ENCODE assay signal across 18 mouse cellular contexts in the genomic region with DNA sequence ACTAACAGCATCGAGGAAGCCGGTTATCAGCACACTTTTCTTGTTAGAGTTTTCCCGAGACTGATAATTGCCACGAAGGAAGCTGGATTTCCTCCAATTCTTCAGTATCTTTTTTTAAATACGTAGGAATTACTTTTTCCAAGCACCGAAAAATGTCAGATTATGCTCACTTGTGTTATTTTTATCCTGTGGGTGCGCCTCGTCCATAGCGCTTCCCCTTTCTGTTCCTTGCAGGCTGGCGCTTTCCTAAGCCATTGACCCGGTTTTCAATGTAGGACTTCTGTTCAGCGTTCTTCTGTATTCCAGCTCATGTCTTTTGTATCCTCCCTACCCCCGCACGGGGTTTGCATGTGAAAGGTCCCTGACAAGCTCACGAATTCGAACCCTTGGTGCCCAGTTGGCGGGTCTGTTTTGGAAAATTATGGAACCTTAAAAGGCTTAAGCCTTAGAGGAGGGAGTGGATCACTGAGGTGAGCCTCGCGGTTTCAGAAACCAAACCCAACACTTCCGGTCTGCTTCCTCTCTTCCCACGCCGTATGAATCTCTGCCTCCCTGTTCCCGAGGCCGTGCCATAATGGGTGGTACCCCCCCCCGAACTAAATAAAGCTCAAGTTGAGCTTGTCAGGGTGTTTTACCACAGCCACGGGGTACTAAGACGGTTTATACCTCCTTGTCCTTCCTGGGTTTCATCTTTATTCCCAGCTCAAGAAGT.
DNase-seq lines count a peak whose midpoint lies in the region; ATAC-seq and TF ChIP-seq lines count a peak whose summit lies in the region.
"Had no signal": no experiment of that assay in that cellular context is flagged by ENCODE, and none has a peak within 500 bp of the region (broad histone marks: within the 10 kb centered on the region; RNA-seq: fewer than 3 reads in every experiment).

No protein-coding gene starts in this region.

- no peak overlapping the region for H3K9ac ChIP-seq in heart, embryonic 12.5 days
- H3K9ac ChIP-seq in forebrain, postnatal 0 days: no peak overlapping the region
- H3K9ac ChIP-seq: embryonic facial prominence, embryonic 13.5 days; liver, embryonic 13.5 days; midbrain, embryonic 15.5 days had no signal

- no peak for TF ChIP-seq CTCF in left cerebral cortex, adult 2 months (IDR thresholded peaks at IDR 0.05)
- no peak for TF ChIP-seq CTCF in forebrain, postnatal 0 days (IDR thresholded peaks at IDR 0.05; ENCODE audit: low read depth)
- no peak for TF ChIP-seq CTCF in cerebellum, adult 2 months (IDR thresholded peaks at IDR 0.05; ENCODE audit: borderline replicate concordance, insufficient read depth, low read depth, low read length)

- no peak overlapping the region for H3K27ac ChIP-seq in left cerebral cortex, adult 2 months
- no peak overlapping the region for H3K27ac ChIP-seq in heart, embryonic 12.5 days (ENCODE audit: poor library complexity, severe bottlenecking)
- no peak overlapping the region for H3K27ac ChIP-seq in forebrain, postnatal 0 days (ENCODE audit: low read depth, low read length)
- H3K27ac ChIP-seq in cerebellum, adult 2 months (ENCODE audit: insufficient read depth, low read length): no peak overlapping the region
- H3K27ac ChIP-seq: embryonic facial prominence, embryonic 13.5 days; forebrain, embryonic 10.5 days; liver, embryonic 13.5 days; midbrain, embryonic 15.5 days had no signal

- TF ChIP-seq POLR2A in cerebellum, adult 2 months (IDR thresholded peaks at IDR 0.05; ENCODE audit: borderline replicate concordance, insufficient read depth, low read length): no peak

- H3K4me3 ChIP-seq in left cerebral cortex, adult 2 months: peak overlapping the region; percentile 7; the same call in 1 of the 2 replicates
- no peak overlapping the region for H3K4me3 ChIP-seq in heart, embryonic 12.5 days
- no peak overlapping the region for H3K4me3 ChIP-seq in forebrain, postnatal 0 days (ENCODE audit: low read depth, low read length)
- no peak overlapping the region for H3K4me3 ChIP-seq in cerebellum, adult 2 months (replicated peaks; ENCODE audit: insufficient read depth, low read depth, low read length)
- H3K4me3 ChIP-seq: embryonic facial prominence, embryonic 13.5 days; forebrain, embryonic 10.5 days; liver, embryonic 13.5 days; midbrain, embryonic 15.5 days had no signal

- H3K36me3 ChIP-seq in heart, embryonic 12.5 days: no peaks in the 10 kb centered on the region
- no peaks in the 10 kb centered on the region for H3K36me3 ChIP-seq in forebrain, postnatal 0 days (ENCODE audit: insufficient read depth)
- H3K36me3 ChIP-seq: embryonic facial prominence, embryonic 13.5 days; forebrain, embryonic 10.5 days; liver, embryonic 13.5 days; midbrain, embryonic 15.5 days had no signal

- peaks cover 18% of the 10 kb centered on the region for H3K4me1 ChIP-seq in heart, embryonic 12.5 days (replicated peaks)
- H3K4me1 ChIP-seq in forebrain, postnatal 0 days (ENCODE audit: insufficient read depth): no peaks in the 10 kb centered on the region
- no peaks in the 10 kb centered on the region for H3K4me1 ChIP-seq in cerebellum, adult 2 months (ENCODE audit: control insufficient read depth, insufficient read depth, low read length)
- H3K4me1 ChIP-seq: forebrain, embryonic 10.5 days; liver, embryonic 13.5 days; midbrain, embryonic 15.5 days had no signal

- intact Hi-C loops in left cerebral cortex, adult 2 months (cut with DNase I): no loop called here

- H3K9me3 ChIP-seq in heart, embryonic 12.5 days (replicated peaks): peaks cover 11% of the 10 kb centered on the region; the same call in 1 of the 2 replicates
- no peaks in the 10 kb centered on the region for H3K9me3 ChIP-seq in forebrain, postnatal 0 days (ENCODE audit: low read length)
- H3K9me3 ChIP-seq: embryonic facial prominence, embryonic 13.5 days; forebrain, embryonic 10.5 days; liver, embryonic 13.5 days; midbrain, embryonic 15.5 days had no signal

- WGBS in heart, embryonic 12.5 days: 62% methylated on average over 27 of the region's 27 CpGs
- WGBS in forebrain, postnatal 0 days: 73% methylated on average over 27 of the region's 27 CpGs
- WGBS in cerebellum, adult 2 months: 78% methylated on average over 27 of the region's 27 CpGs

- H3K27me3 ChIP-seq in heart, embryonic 12.5 days (replicated peaks): no peaks in the 10 kb centered on the region
- H3K27me3 ChIP-seq in forebrain, postnatal 0 days (ENCODE audit: insufficient read depth, low read length): no peaks in the 10 kb centered on the region
- H3K27me3 ChIP-seq in cerebellum, adult 2 months (ENCODE audit: control insufficient read depth, insufficient read depth, low read length): no peaks in the 10 kb centered on the region
- H3K27me3 ChIP-seq: embryonic facial prominence, embryonic 13.5 days; liver, embryonic 13.5 days; midbrain, embryonic 15.5 days had no signal

- no peak for ATAC-seq in heart, embryonic 12.5 days (ENCODE audit: insufficient number of reproducible peaks, low FRiP score)
- 0 out of 2 replicates have a peak, but pooled peaks have one; percentile 46 for ATAC-seq in megakaryocyte progenitor cell, adult 5-6 weeks (replicated peaks; ENCODE audit: poor library complexity)
- no peak for ATAC-seq in forebrain, postnatal 0 days
- ATAC-seq: midbrain, embryonic 15.5 days had no signal

- DNase-seq in left cerebral cortex, adult 2 months (ENCODE audit: extremely low spot score in 1 of 2, low spot score in 2 of 2): no peak
- no peak for DNase-seq in left cerebral cortex, adult 9 months (ENCODE audit: low spot score in 2 of 2)
- DNase-seq in brain, adult 2 months (ENCODE audit: low read depth, low spot score): peak; percentile 54
- no peak for DNase-seq in forebrain, postnatal 0 days
- no peak for DNase-seq in cerebellum, adult 2 months
- DNase-seq: adrenal gland, postnatal 14 days; kidney, adult 8-10 months; kidney, postnatal 4 days; left cerebral cortex, postnatal 4 days; liver, embryonic 13.5 days; lung, postnatal 14 days; right cerebral cortex, postnatal 14 days; thymus, adult 18-20 months had no signal

- peak overlapping the region; percentile 39 for H3K4me2 ChIP-seq in heart, embryonic 12.5 days
- no peak overlapping the region for H3K4me2 ChIP-seq in forebrain, postnatal 0 days (ENCODE audit: low read depth)
- H3K4me2 ChIP-seq: embryonic facial prominence, embryonic 13.5 days; liver, embryonic 13.5 days; midbrain, embryonic 15.5 days had no signal
